Mouse (Mus musculus): ENCODE data around the gene Patz1. TPM values are rescaled to one million over a fixed set of nuclear protein-coding genes. Genes with fewer than 3 reads are reported as not detected.
A peak's percentile ranks its signal among the peaks of the same experiment; 100 is the strongest.

The Patz1 gene
- polyA plus RNA-seq, 1 experiment from 2014 or later: 51.0 TPM

DNA sequence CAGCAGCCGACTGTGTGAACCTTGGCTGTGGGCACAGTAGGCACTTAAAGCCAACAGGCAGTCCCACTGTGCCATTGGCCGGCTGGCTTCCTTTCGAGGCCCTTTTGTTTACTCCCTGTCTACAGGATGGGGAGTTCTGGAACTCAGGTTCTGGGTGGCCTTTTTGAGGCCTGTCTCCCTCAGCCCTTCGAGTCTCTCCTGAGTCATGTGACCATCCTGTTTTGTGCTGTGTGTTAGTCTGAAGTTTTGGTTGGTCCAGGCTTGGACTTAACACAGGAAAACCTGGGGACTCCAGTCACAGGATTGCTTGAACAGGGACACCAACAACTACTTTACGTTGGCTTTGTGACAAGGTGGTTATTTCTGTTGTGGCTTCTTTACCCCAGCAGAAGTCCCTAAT is 7.4 kb downstream of the Patz1 start:
- no peak for TF ChIP-seq CTCF (IDR thresholded peaks at IDR 0.05; ENCODE audit: low read depth)
- DNase-seq (ENCODE audit: low spot score): no peak
- WGBS: 71% methylated on average over 5 of the region's 5 CpGs
- Histone ChIP-seq H3K4me2 (ENCODE audit: low read length) (no peak overlapping the region), H3K36me3 (ENCODE audit: insufficient read depth, low read length) (peaks cover 67% of the 10 kb centered on the region), H3K9me3 (replicated peaks; ENCODE audit: low read length) (no peaks in the 10 kb centered on the region), H3K9ac (ENCODE audit: low read depth, low read length) (no peak overlapping the region), H3K27me3 (ENCODE audit: insufficient read depth, low read length) (no peaks in the 10 kb centered on the region), H3K27ac (no peak overlapping the region), H3K4me1 (replicated peaks; ENCODE audit: insufficient read depth, low read length) (peaks cover 20% of the 10 kb centered on the region), H3K4me3 (replicated peaks; ENCODE audit: low read depth, low read length) (no peak overlapping the region)
- ATAC-seq (replicated peaks; ENCODE audit: low FRiP score, low read depth): no peak

DNA sequence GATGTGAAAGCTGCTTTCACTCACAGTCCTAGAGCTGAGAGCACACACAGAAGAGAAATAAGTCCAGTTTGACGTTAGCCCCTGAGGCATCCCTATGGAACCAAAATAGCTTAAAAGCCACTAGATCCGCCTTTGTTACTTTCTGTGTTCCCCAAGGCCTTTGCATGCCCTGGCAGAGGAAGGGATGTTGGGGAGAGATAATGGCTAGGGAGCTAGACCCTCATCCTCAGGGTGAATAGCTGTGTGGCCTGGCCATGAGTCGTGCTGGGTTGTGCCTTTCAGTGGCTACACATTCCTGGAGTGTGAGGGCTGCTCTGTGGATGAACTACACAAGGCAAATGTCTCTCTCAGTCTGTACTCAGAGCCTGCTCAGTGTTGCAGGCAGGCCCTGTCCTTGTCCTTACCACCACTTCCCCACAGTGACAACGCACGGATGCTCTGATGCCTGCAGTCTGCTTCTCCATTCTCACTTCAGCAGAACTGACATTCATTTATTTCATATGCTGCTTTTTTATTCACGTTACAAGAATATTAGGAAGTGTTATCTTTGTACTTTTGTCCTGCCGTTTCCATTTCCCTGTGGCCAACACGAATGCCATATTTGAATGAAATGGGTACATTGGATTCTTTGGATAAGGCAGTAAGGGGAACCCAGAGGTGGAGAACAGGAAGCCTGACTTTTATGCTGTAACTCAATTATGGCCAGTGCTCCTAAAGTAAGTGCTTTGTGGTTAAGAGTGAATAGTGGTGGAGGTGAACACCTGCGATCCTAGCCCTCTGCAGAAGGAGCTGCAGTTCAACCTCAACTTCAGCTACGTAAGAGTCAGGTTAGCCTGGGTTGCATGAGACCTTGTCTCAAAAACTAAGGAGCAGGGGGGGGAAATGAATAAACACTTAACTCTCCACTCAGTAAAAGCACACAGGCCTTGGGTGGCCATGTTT is 9.5 kb downstream of the Patz1 start:
- no peak for DNase-seq (ENCODE audit: low spot score)
- Histone ChIP-seq H3K4me2 (ENCODE audit: low read length) (no peak overlapping the region), H3K27ac (no peak overlapping the region), H3K4me3 (replicated peaks; ENCODE audit: low read depth, low read length) (no peak overlapping the region), H3K36me3 (ENCODE audit: insufficient read depth, low read length) (peaks cover 82% of the 10 kb centered on the region), H3K9me3 (replicated peaks; ENCODE audit: low read length) (no peaks in the 10 kb centered on the region), H3K9ac (ENCODE audit: low read depth, low read length) (no peak overlapping the region), H3K27me3 (ENCODE audit: insufficient read depth, low read length) (no peaks in the 10 kb centered on the region), H3K4me1 (replicated peaks; ENCODE audit: insufficient read depth, low read length) (peaks cover 15% of the 10 kb centered on the region)
- WGBS: 78% methylated on average over 10 of the region's 10 CpGs
- no peak for ATAC-seq (replicated peaks; ENCODE audit: low FRiP score, low read depth)
- TF ChIP-seq CTCF (IDR thresholded peaks at IDR 0.05; ENCODE audit: low read depth): no peak

DNA sequence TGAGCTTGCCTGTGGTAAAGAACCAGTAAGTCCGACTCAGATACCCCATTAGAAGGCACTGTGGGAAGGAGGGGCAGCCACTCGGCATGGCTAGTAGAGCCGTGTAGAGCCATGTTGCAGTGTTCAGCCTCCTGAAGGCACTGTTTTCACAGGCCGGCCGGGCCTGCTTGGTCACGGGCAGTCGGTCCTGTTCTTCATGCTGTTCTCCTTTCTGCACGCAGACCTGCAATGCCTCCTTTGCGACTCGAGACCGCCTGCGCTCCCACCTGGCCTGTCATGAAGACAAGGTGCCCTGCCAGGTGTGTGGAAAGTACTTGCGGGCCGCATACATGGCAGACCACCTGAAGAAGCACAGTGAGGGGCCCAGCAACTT is 10.1 kb downstream of the Patz1 start:
- ATAC-seq (replicated peaks; ENCODE audit: low FRiP score, low read depth): no peak
- 87% methylated on average over 14 of the region's 14 CpGs for WGBS
- H3K4me2 ChIP-seq (ENCODE audit: low read length): no peak overlapping the region
- no peaks in the 10 kb centered on the region for H3K27me3 ChIP-seq (ENCODE audit: insufficient read depth, low read length)
- DNase-seq (ENCODE audit: low spot score): no peak
- H3K9me3 ChIP-seq (replicated peaks; ENCODE audit: low read length): no peaks in the 10 kb centered on the region
- no peak overlapping the region for H3K9ac ChIP-seq (ENCODE audit: low read depth, low read length)
- no peak overlapping the region for H3K27ac ChIP-seq
- H3K4me1 ChIP-seq (replicated peaks; ENCODE audit: insufficient read depth, low read length): peaks cover 9% of the 10 kb centered on the region
- peaks cover 81% of the 10 kb centered on the region for H3K36me3 ChIP-seq (ENCODE audit: insufficient read depth, low read length)
- TF ChIP-seq CTCF (IDR thresholded peaks at IDR 0.05; ENCODE audit: low read depth): no peak
- no peak overlapping the region for H3K4me3 ChIP-seq (replicated peaks; ENCODE audit: low read depth, low read length)

DNA sequence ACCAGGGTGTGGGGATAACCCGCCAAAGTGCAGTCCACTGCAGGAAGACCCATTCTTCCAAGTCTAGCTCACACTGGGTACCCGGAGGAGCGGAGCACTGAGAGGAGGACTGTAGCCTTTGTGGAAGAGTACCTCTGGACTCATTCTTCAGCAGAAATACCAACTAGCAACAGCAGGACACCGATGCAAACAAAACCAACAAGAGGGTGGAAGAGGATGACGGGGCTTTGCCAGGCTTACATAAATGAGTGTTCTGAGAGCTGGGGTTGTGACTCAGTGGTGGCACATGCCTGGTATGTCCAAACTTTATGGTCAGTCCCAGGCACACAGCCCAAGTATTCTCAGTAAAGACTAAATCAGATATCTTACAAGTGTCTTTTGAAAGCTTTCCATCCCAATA is 12.4 kb downstream of the Patz1 start:
- no peak overlapping the region for H3K9ac ChIP-seq (ENCODE audit: low read depth, low read length)
- no peak overlapping the region for H3K27ac ChIP-seq
- peaks cover 73% of the 10 kb centered on the region for H3K36me3 ChIP-seq (ENCODE audit: insufficient read depth, low read length)
- H3K4me1 ChIP-seq (replicated peaks; ENCODE audit: insufficient read depth, low read length): no peaks in the 10 kb centered on the region; the same call in 1 of the 2 replicates
- DNase-seq (ENCODE audit: low spot score): no peak
- no peak overlapping the region for H3K4me3 ChIP-seq (replicated peaks; ENCODE audit: low read depth, low read length)
- TF ChIP-seq CTCF (IDR thresholded peaks at IDR 0.05; ENCODE audit: low read depth): no peak
- no peaks in the 10 kb centered on the region for H3K27me3 ChIP-seq (ENCODE audit: insufficient read depth, low read length)
- no peak for ATAC-seq (replicated peaks; ENCODE audit: low FRiP score, low read depth)
- H3K4me2 ChIP-seq (ENCODE audit: low read length): no peak overlapping the region
- H3K9me3 ChIP-seq (replicated peaks; ENCODE audit: low read length): no peaks in the 10 kb centered on the region
- WGBS: 88% methylated on average over 5 of the region's 5 CpGs

DNA sequence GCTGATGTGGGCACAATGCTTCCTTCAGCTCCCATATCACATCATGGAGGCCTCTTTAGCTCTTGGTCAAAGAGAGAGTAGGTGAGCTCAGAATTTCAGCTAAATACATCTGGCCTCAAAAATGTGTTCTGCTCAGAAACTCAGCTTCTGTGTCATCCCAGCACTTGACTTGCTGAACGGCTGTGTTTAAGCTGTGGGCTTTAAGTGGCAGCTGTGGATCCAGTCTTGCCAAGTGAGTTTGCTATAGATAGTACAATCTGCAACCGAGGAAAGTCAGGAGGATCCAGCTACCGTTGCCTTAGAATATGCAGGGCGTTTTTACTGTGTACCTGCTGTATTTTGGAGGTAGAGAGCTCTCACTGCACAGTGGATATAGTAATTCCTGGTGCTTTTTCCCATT is 13.7 kb downstream of the Patz1 start:
- peak overlapping the region; percentile 54; the same call in 1 of the 2 replicates for H3K27ac ChIP-seq
- no peaks in the 10 kb centered on the region for H3K27me3 ChIP-seq (ENCODE audit: insufficient read depth, low read length)
- no peak overlapping the region for H3K9ac ChIP-seq (ENCODE audit: low read depth, low read length)
- ATAC-seq (replicated peaks; ENCODE audit: low FRiP score, low read depth) (no peak), DNase-seq (ENCODE audit: low spot score) (no peak)
- WGBS: 94% methylated on average over 4 of the region's 4 CpGs
- H3K4me1 ChIP-seq (replicated peaks; ENCODE audit: insufficient read depth, low read length): no peaks in the 10 kb centered on the region; the same call in 1 of the 2 replicates
- peaks cover 74% of the 10 kb centered on the region for H3K36me3 ChIP-seq (ENCODE audit: insufficient read depth, low read length)
- no peak for TF ChIP-seq CTCF (IDR thresholded peaks at IDR 0.05; ENCODE audit: low read depth)
- no peak overlapping the region for H3K4me3 ChIP-seq (replicated peaks; ENCODE audit: low read depth, low read length)
- H3K9me3 ChIP-seq (replicated peaks; ENCODE audit: low read length): no peaks in the 10 kb centered on the region
- no peak overlapping the region for H3K4me2 ChIP-seq (ENCODE audit: low read length)

DNA sequence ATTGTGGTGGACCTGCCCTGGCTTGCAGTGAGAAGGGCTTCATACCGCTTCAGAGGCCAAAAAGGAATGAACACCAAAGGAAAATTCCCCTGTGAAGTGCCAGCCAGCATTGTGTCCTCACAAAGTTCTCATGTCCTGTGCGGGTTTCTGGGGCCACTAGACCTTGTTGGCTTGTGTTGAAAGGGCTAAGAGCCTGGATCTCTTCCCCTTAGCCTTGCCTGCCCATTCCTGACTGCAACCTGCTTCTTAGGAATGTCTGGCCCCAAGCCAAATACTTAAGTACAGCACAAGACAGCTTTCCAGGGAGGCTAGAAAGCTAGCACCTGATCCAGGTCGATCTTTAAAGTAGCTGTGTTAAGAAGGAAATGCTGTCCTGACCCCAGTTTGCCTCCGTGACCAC is 14.1 kb downstream of the Patz1 start:
- Histone ChIP-seq H3K27me3 (ENCODE audit: insufficient read depth, low read length) (no peaks in the 10 kb centered on the region), H3K9me3 (replicated peaks; ENCODE audit: low read length) (no peaks in the 10 kb centered on the region), H3K27ac (peak overlapping the region; percentile 54; the same call in 1 of the 2 replicates), H3K9ac (ENCODE audit: low read depth, low read length) (no peak overlapping the region), H3K4me3 (replicated peaks; ENCODE audit: low read depth, low read length) (no peak overlapping the region), H3K4me1 (replicated peaks; ENCODE audit: insufficient read depth, low read length) (no peaks in the 10 kb centered on the region), H3K4me2 (ENCODE audit: low read length) (no peak overlapping the region), H3K36me3 (ENCODE audit: insufficient read depth, low read length) (peaks cover 75% of the 10 kb centered on the region)
- 68% methylated on average over 4 of the region's 4 CpGs for WGBS
- TF ChIP-seq CTCF (IDR thresholded peaks at IDR 0.05; ENCODE audit: low read depth): no peak
- ATAC-seq (replicated peaks; ENCODE audit: low FRiP score, low read depth) (peak; percentile 45; the same call in 1 of the 2 replicates), DNase-seq (ENCODE audit: low spot score) (peak; percentile 57)

All from kidney, postnatal 0 days (tissue).